Mouse (Mus musculus): ENCODE measurements around the gene Gm20708.

GRCm38 (mm10) chr11:117816389-117816996, 7.0 kb downstream of the Gm20708 start:
- no peak for TF ChIP-seq CTCF (IDR thresholded peaks at IDR 0.05; ENCODE audit: control insufficient read depth, insufficient read depth, insufficient replicate concordance, low read depth, low read length)
- TF ChIP-seq POLR2A (IDR thresholded peaks at IDR 0.05; ENCODE audit: control insufficient read depth, low read depth, low read length): no peak
